Mouse (Mus musculus) lung, postnatal 0 days (tissue): ENCODE measurements around the gene Sarnp.

Source experiments
- CTCF ChIP-seq: IDR thresholded peaks from 2 replicates; pipeline ENCODE4 v1.5.1; 2016; ENCODE audit warnings: antibody characterized with exemption, mild to moderate bottlenecking
- EP300 ChIP-seq: IDR thresholded peaks from 2 replicates; pipeline ENCODE4 v1.6.1; 2016; ENCODE audit warnings: antibody characterized with exemption, mild to moderate bottlenecking, control low read depth

- TF ChIP-seq CTCF = no peak
- no peak for TF ChIP-seq EP300
Measured at GRCm38 (mm10) chr10:128803361-128803760, 13.8 kb upstream of the Sarnp start.
